Mouse (Mus musculus) gastrocnemius, postnatal 10 days (tissue): ENCODE data around the gene Exoc4. TPM values are rescaled to one million over a fixed set of nuclear protein-coding genes. Genes with fewer than 3 reads are reported as not detected.

ENCODE experiments used
- DNase-seq: peaks from one replicate; pipeline ENCODE4 v3.0.0; 2021; ENCODE audit warnings: mixed read lengths
- total RNA-seq, 2 experiments: library from RNA; stranded (reverse); gene quantifications; 2 replicates each; pipeline ENCODE4 v1.2.3; 2021

The Exoc4 gene
- total RNA-seq, 2 experiments from 2014 or later: 39.1 to 49.3 TPM

- no peak for DNase-seq
These were observed 219.6 kb downstream of the Exoc4 start for GRCm38 (mm10) chr6:33468480-33468879.

GRCm38 (mm10) chr6:33476134-33476533, 227.2 kb downstream of the Exoc4 start:
- DNase-seq: no peak

DNA sequence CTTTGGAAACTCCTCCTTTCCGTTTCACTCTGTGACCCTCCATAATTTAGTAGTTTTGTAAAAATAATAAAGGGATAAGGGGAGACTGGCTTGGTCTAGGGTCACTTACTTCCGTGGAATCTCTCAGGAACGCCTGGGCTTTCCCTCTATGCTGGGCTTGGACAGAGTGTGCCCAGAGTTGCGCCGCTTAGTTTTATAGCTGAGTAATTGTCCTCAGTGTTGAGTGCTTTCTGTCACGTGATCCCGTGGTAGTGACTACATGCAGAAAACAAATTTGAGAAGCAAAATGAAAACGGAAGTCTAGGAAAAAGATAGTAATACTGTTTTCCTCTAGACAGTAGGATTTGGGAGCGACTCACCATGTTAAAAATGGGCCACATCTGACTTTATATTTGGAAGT, 235.7 kb downstream of the Exoc4 start:
- DNase-seq: no peak

DNA sequence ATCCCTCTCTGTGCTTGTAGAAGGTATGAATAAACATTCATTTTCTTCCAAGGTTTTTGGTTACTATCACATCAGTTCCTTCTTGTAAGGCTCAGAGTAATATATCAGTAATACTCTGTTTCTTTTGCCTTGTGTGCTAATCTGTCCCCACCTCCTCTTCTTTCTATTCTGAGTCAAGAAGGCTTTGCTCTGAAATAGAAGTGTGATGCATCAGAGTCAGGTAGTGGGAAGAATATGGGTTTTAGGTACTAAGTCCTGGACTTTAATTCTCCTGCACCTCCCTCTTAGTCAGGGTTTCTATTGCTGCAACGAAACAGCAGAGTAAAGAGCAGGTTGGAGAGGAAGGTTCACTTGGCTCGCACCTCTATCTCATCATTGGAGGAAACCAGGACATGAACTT, 240.9 kb downstream of the Exoc4 start:
- DNase-seq: no peak

DNA sequence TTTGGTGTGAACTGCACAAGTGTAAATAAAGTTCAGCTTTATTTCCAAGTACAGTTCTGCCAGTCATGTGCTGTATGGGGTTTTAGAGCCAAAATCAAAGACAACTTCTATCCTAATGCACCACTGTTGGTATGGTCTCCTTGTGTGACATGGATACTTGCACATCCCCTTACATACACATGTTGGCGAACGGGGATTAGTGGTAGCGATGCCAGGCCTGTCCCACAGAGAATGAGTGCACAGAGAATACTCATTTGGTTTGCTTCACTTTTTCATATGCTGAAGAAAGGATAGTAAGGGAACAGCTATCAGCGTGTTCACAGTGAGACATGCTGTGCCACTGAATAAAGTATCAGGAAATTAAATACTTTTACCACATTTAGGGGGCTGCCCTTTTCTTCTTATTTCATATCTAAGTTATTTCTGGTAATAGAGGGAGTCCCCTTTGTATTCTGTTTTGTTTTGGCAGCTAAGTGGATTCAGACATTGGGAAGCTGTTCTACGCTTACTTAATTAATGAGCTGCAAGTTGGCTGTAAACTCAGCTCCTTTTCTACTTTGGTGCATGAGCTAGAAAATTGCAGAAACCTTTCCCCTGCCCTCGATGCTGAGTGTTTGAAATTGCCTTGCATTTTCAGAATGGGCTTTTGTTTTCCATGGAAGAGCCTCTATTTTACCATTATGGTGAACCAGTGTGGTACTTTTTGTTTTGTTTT, 247.4 kb downstream of the Exoc4 start:
- no peak for DNase-seq

GRCm38 (mm10) chr6:33497348-33497747, 248.5 kb downstream of the Exoc4 start:
- no peak for DNase-seq

DNA sequence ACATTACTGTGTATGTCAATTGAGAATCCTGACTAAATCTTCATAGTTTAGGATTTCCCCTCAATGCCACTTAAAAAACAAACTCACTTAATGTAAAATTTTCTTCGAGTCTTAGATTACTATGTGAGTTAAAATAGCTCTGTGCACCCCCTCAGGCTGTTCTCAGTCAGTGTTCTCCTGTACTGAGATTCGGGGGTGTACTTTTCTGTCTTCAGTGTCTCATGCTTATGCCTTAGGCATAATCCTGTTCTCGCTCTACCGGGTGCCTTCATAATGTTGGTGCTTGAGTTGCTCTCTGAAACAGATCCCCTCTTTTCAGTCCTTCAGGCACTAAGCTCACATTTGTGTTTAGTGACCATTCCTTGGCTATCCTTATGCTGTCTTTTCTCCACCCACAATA, 253.5 kb downstream of the Exoc4 start:
- DNase-seq: no peak

GRCm38 (mm10) chr6:33503381-33503780, 254.5 kb downstream of the Exoc4 start:
- no peak for DNase-seq

GRCm38 (mm10) chr6:33507134-33507533, 258.2 kb downstream of the Exoc4 start:
- DNase-seq: no peak

- no peak for DNase-seq
These were observed 266.5 kb downstream of the Exoc4 start for GRCm38 (mm10) chr6:33515391-33515790.

DNA sequence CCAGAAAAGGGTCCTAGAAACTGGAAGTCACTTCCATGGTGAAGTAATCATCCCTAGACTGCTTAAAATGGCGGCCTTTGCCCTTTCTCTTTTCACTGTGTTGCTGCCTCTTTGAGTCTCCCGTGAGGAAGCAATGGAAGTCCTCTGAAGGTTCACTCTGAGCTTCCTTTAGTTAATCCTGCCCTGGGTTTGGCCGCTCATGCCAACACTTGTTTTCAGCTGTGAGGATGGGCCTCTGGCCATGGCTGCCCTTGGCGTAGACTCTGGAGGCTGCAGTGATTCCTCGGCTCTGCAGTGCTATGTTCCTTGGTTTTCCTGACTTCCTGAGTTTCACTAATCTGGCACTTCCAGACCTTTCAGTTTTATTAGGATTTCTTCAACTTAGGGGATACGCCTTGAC, 267.9 kb downstream of the Exoc4 start:
- peak; percentile 19 for DNase-seq

- no peak for DNase-seq
These were observed 269.1 kb downstream of the Exoc4 start for GRCm38 (mm10) chr6:33517890-33518410.

DNA sequence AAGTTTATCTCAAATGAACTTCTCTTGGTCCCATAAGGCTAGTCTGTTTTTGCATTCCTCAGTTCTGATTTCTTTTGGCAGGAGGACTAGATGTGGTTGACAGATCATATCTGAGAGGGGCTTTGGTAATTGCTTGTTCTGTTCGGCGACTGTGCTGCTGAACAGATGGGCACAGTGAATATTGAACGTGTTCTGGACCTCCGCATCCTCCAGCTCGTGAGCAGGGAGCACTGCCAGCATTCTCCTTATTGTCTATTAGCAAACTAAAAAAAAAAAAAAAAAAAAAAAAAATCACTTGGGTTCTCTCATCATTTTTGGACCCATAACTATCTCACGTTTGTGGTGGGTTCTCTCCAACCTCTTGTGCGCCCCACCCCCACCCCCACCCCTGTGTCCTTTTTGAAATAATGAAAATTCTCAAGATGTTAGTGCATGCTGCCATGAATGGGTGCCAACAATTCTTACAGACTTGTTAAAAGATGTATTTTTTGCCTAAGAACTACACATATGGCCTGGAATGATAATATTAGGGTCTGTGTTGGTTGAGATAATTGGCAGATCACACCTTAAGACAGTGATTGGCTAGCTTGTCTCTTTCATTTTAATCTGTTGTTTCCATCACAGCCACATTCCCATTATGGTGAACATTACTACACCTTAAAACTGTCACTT, 276.9 kb downstream of the Exoc4 start:
- DNase-seq: no peak

DNA sequence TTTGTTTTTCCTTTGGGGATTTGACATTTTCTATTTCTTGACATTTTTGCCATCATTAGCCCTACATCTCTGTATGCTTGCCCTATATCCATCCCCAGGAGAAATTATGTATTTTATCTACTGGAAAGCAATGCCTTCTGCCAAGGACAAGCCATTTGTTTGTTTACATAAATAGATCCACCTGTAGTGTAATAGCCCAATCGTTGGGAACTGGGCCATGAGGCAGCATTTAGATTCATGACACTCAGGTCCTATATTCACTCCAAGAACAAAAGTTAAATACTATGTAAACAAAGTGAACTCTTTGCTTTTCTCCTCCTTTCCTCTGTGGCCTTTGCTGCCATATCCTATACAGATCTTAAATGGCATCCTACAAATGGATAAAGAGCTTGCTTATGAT, 291.5 kb downstream of the Exoc4 start:
- DNase-seq: no peak

- DNase-seq: no peak
These were observed 293.8 kb downstream of the Exoc4 start for GRCm38 (mm10) chr6:33542712-33543111.

DNA sequence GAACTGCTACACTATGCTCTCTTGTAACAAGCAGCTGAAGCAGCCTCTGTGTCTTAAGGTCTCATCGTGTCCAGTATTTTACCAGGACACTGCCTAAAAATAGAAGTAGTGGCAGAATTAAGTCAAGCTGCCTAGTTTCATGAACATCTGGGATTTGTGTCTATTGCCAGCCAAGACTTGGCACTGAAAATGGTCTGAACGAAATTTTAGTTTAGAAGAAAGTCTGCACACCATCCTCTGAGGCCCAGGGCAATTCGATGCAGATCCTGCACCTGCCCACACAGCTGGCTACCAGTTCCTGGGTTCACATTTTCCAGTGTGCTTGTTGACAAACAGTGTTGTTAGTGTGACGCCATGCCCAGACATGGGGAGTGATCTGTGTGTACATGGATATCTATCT, 303.0 kb downstream of the Exoc4 start:
- peak; percentile 6 for DNase-seq

- DNase-seq: no peak
These were observed 312.0 kb downstream of the Exoc4 start for GRCm38 (mm10) chr6:33560925-33561324.

GRCm38 (mm10) chr6:33561911-33562310, 313.0 kb downstream of the Exoc4 start:
- no peak for DNase-seq

GRCm38 (mm10) chr6:33575947-33576346, 327.1 kb downstream of the Exoc4 start:
- DNase-seq: no peak

DNA sequence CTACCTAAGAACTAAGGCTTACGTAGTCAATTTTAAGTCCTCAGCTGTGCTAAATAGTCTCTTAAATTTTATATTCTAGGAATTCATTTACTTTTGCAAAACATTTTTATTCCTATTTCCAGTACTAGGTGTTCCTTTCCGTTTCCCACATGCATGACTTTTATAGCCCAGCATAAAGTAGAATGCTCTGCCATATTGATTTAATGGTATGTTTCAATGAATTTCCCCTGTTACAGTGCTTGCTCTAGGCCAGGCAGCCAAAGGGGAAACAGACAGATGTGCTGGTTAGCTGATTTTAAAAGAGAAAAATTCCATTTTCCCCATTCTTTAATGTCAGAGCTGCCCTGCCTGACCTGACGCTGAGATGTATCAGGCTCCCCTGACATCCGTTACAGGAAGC, 359.6 kb downstream of the Exoc4 start:
- DNase-seq: no peak

GRCm38 (mm10) chr6:33613978-33614377, 365.1 kb downstream of the Exoc4 start:
- no peak for DNase-seq

DNA sequence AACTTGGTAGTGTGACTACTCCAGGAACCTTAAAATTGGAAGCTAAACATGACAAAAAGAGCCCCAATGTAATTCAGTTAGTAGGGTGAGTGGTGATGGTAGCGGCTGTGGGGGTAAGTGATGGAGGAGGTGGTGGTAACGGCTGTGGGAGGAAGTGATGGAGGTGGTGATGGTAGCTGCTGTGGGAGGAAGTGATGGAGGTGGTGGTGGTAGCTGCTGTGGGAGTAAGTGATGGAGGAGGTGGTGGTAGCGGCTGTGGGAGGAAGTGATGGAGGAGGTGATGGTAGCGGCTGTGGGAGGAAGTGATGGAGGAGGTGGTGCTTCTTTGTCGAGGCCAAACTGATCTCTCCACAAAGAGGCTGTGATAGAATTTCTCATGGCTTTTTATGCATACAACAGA, 369.7 kb downstream of the Exoc4 start:
- DNase-seq: no peak

GRCm38 (mm10) chr6:33620701-33621100, 371.8 kb downstream of the Exoc4 start:
- DNase-seq: no peak

- no peak for DNase-seq
These were observed 377.0 kb downstream of the Exoc4 start for GRCm38 (mm10) chr6:33625931-33626330.
